Comparison of ENCODE assay signal across 7 mouse cellular contexts in genomic region chrX:57921294-57921693, GRCm38 (mm10).
DNase-seq lines count a peak whose midpoint lies in the region; ATAC-seq and TF ChIP-seq lines count a peak whose summit lies in the region.

No protein-coding gene starts in this region.

- no peaks in the 10 kb centered on the region for H3K4me1 ChIP-seq in forebrain, embryonic 14.5 days (ENCODE audit: control insufficient read depth, insufficient read depth, low read length)
- no peaks in the 10 kb centered on the region for H3K4me1 ChIP-seq in hindbrain, postnatal 0 days (ENCODE audit: insufficient read depth, low read length)

- intact Hi-C loops in left cerebral cortex, adult 2 months (cut with DNase I): loop anchor here (2.0 to 10.0 kb wide), 4 partner anchors 102 to 574 kb away; partner anchors contain the start of gene Zic3

- 0 out of 2 replicates have a peak, but pooled peaks have one; percentile 30 for ATAC-seq in forebrain, embryonic 14.5 days
- ATAC-seq in hindbrain, postnatal 0 days: peak; percentile 52

- peak; percentile 20; the same call in 1 of the 2 replicates for TF ChIP-seq CTCF in left cerebral cortex, adult 2 months (IDR thresholded peaks at IDR 0.05)
- TF ChIP-seq CTCF in hindbrain, postnatal 0 days (IDR thresholded peaks at IDR 0.05; ENCODE audit: low read depth): peak; percentile 52

- no peaks in the 10 kb centered on the region for H3K36me3 ChIP-seq in forebrain, embryonic 14.5 days (ENCODE audit: control insufficient read depth, insufficient read depth, low read length)
- no peaks in the 10 kb centered on the region for H3K36me3 ChIP-seq in hindbrain, postnatal 0 days (ENCODE audit: insufficient read depth, low read length)

- H3K9me3 ChIP-seq in forebrain, embryonic 14.5 days (replicated peaks; ENCODE audit: control insufficient read depth, low read length): no peaks in the 10 kb centered on the region
- H3K9me3 ChIP-seq in hindbrain, postnatal 0 days (ENCODE audit: low read length): no peaks in the 10 kb centered on the region

- H3K4me3 ChIP-seq in left cerebral cortex, adult 2 months: no peak overlapping the region
- no peak overlapping the region for H3K4me3 ChIP-seq in forebrain, embryonic 14.5 days (ENCODE audit: low read depth, low read length)
- no peak overlapping the region; the same call in 1 of the 2 replicates for H3K4me3 ChIP-seq in hindbrain, postnatal 0 days (ENCODE audit: low read length)

- WGBS in forebrain, embryonic 14.5 days: 26% methylated on average over 16 of the region's 16 CpGs
- 26% methylated on average over 16 of the region's 16 CpGs for WGBS in hindbrain, postnatal 0 days

- no peak for DNase-seq in left cerebral cortex, adult 2 months (ENCODE audit: extremely low spot score in 1 of 2, low spot score in 2 of 2)
- no peak for DNase-seq in left cerebral cortex, adult 18-20 months (ENCODE audit: low spot score in 2 of 2)
- DNase-seq in forebrain, embryonic 14.5 days (ENCODE audit: low spot score): peak; percentile 25
- DNase-seq in hindbrain, postnatal 0 days (ENCODE audit: low spot score): peak; percentile 54
- DNase-seq in retina, postnatal 1 day: peak; percentile 69
- no peak for DNase-seq in right cerebral cortex, postnatal 10 days (ENCODE audit: low spot score in 2 of 2)
- no peak for DNase-seq in adrenal gland, postnatal 10 days

- no peak overlapping the region for H3K9ac ChIP-seq in forebrain, embryonic 14.5 days (ENCODE audit: low read length)
- no peak overlapping the region for H3K9ac ChIP-seq in hindbrain, postnatal 0 days (replicated peaks; ENCODE audit: low read length)

- H3K27me3 ChIP-seq in forebrain, embryonic 14.5 days (replicated peaks; ENCODE audit: control insufficient read depth, insufficient read depth, low read length): peaks cover 9% of the 10 kb centered on the region; the same call in 1 of the 2 replicates
- H3K27me3 ChIP-seq in hindbrain, postnatal 0 days (ENCODE audit: insufficient read depth, low read length): no peaks in the 10 kb centered on the region

- H3K27ac ChIP-seq in left cerebral cortex, adult 2 months: no peak overlapping the region
- no peak overlapping the region for H3K27ac ChIP-seq in forebrain, embryonic 14.5 days (ENCODE audit: low read depth, low read length)
- H3K27ac ChIP-seq in hindbrain, postnatal 0 days: 0 out of 2 replicates have a peak overlapping the region, but pooled peaks have one; percentile 56

- H3K4me2 ChIP-seq in forebrain, embryonic 14.5 days (ENCODE audit: low read length): peak overlapping the region; percentile 29
- H3K4me2 ChIP-seq in hindbrain, postnatal 0 days (ENCODE audit: low read depth, low read length): peak overlapping the region; percentile 37

Comparison
In these comparisons a context has a peak if more than half of its experiments do, and no peak if none do; other contexts are left out.
1. DNase-seq: peak in forebrain, embryonic 14.5 days (single experiment), hindbrain, postnatal 0 days (single experiment) and retina, postnatal 1 day (single experiment); none in left cerebral cortex, adult 2 months (0 of 2), left cerebral cortex, adult 18-20 months (0 of 2), right cerebral cortex, postnatal 10 days (0 of 2) and adrenal gland, postnatal 10 days (single experiment).